Mouse (Mus musculus) intestine, embryonic 15.5 days (tissue): ENCODE measurements at regions not wholly inside any gene's neighbourhood (a gene's known extent, or its start where the extent isn't known, plus 50 kb on each side); places are given as distances from the start of the nearest gene placed in this dataset.

ENCODE experiments used
- ATAC-seq: fragments of 200-750 bp; cut with Nextera tagmentation; 2 replicates; pipeline ENCODE4 v1.8.0; 2017; ENCODE audit warnings: moderate TSS enrichment, moderate library complexity
- H3K27ac ChIP-seq: fragments of 300-500 bp; sonication (generic); 2 replicates; pipeline ENCODE4 v1.5.1; 2015; ENCODE audit warnings: mild to moderate bottlenecking, inconsistent platforms
- H3K27me3 ChIP-seq: fragments of 300-500 bp; sonication (generic); replicated peaks from 2 replicates; pipeline ENCODE4 v1.6.1; 2015; ENCODE audit warnings: inconsistent platforms
- H3K36me3 ChIP-seq: fragments of 300-500 bp; sonication (generic); 2 replicates; pipeline ENCODE4 v1.6.1; 2015; ENCODE audit warnings: inconsistent platforms
- H3K4me1 ChIP-seq: fragments of 300-500 bp; sonication (generic); replicated peaks from 2 replicates; pipeline ENCODE4 v1.6.1; 2015; ENCODE audit warnings: inconsistent platforms
- H3K4me2 ChIP-seq: fragments of 300-500 bp; sonication (generic); replicated peaks from 2 replicates; pipeline ENCODE4 v1.6.1; 2015; ENCODE audit warnings: mild to moderate bottlenecking, inconsistent platforms
- H3K4me3 ChIP-seq: fragments of 300-500 bp; sonication (generic); replicated peaks from 2 replicates; pipeline ENCODE4 v1.5.1; 2015; ENCODE audit warnings: inconsistent platforms
- H3K9ac ChIP-seq: fragments of 300-500 bp; sonication (generic); 2 replicates; pipeline ENCODE4 v1.6.1; 2015; ENCODE audit warnings: inconsistent platforms
- H3K9me3 ChIP-seq: fragments of 300-500 bp; sonication (generic); 2 replicates; pipeline ENCODE4 v1.6.1; 2016; ENCODE audit warnings: inconsistent platforms
- WGBS: fragments of 180-500 bp; shearing (Covaris S2); methylation state at CpG from one replicate; pipeline ENCODE4 v1.1.7; 2015; 5-methylcytosine and 5-hydroxymethylcytosine counted together

DNA sequence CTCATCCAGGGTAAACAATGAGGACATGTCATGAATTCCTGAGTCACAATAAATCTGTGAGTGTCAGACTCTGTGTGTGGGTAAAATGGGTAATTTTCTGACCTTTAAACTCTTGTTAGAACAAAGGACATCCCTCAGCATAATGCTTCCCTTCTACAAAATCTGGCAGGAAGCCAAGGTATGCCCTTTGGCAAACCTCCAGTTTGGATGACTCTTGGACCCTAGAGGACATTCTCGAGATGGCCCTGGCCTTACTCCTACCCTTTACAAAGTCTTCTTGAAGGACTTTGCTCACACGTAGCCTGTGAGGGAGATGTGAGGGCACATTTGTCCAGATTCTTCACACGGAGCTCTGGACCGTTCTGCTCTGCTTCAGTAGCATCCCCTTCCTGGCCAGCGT lies 338.8 kb upstream of the Ddhd1 start:
- no peak overlapping the region for H3K4me2 ChIP-seq
- WGBS = 41% methylated on average over 5 of the region's 5 CpGs
- no peaks in the 10 kb centered on the region for H3K9me3 ChIP-seq
- H3K27me3 ChIP-seq = no peaks in the 10 kb centered on the region
- no peaks in the 10 kb centered on the region for H3K36me3 ChIP-seq
- peaks cover 12% of the 10 kb centered on the region for H3K4me1 ChIP-seq
- no peak overlapping the region for H3K9ac ChIP-seq
- no peak overlapping the region for H3K4me3 ChIP-seq
- no peak overlapping the region for H3K27ac ChIP-seq
- peak; percentile 84 for ATAC-seq

DNA sequence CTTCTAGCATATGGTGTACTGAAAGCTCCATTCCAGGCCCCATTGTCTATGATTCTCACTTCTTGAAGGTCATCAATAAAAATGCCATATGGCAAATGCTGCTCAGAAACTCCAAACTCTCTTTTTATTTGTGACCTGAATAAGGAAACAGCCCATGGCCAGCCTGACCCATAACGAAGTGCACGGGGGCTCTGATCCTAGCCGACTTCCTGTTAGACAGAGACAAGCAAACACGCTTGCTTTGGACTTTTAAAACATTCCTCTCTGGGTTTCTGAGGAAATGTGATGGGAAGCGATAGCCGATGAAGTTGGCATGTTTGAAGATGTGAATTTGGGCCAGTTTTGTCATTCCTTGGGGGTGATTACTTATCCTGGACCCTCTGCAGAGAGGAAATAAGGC lies 346.1 kb upstream of the Ddhd1 start:
- WGBS = 78% methylated on average over 6 of the region's 6 CpGs
- no peak for ATAC-seq
- no peaks in the 10 kb centered on the region for H3K36me3 ChIP-seq
- no peaks in the 10 kb centered on the region for H3K9me3 ChIP-seq
- H3K4me2 ChIP-seq = no peak overlapping the region
- no peak overlapping the region for H3K4me3 ChIP-seq
- no peaks in the 10 kb centered on the region for H3K4me1 ChIP-seq
- H3K27ac ChIP-seq = no peak overlapping the region
- H3K9ac ChIP-seq = no peak overlapping the region
- H3K27me3 ChIP-seq = no peaks in the 10 kb centered on the region

DNA sequence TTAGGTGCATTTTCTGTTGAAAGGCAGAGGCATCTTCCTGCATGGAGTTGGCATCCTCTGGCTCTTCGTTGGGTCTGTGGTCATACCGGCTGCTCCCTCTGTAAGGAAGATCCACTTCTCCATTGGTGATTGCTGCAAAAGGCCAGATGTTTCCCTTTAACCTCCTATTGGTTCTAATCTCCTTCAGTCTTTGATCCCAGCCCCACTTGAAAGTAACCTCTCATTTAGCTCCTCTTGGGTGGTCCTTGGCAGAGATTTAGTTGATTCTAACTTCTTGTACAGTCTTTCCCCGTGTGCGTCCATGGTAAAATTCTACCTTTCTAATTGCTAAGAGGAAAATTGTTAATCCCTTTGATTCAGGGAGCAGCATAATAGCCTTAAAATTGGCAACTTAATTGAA lies 347.4 kb upstream of the Ddhd1 start:
- Histone ChIP-seq H3K27ac (no peak overlapping the region), H3K4me3 (no peak overlapping the region), H3K9me3 (no peaks in the 10 kb centered on the region), H3K9ac (no peak overlapping the region), H3K4me2 (no peak overlapping the region), H3K36me3 (no peaks in the 10 kb centered on the region), H3K27me3 (no peaks in the 10 kb centered on the region), H3K4me1 (no peaks in the 10 kb centered on the region)
- 65% methylated on average over 4 of the region's 4 CpGs for WGBS
- no peak for ATAC-seq

DNA sequence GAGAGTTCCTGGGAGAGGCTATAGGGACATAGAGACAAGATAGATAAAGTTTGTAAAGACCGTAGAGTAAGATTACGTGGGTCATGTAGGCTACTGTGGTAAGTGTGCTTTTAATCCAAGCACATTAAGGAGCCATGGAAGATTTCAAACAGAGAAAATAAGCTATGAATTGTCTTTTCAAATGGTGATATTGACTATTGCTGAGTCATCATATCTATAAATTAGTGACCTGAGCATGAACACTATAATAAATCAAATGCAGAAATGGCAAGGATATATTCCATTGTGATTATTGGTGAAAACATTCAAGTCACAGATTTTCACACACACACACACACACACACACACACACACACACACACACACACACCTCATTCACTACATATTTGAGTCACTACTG lies 355.3 kb upstream of the Ddhd1 start:
- H3K27me3 ChIP-seq = no peaks in the 10 kb centered on the region
- no peak overlapping the region for H3K4me2 ChIP-seq
- H3K27ac ChIP-seq = no peak overlapping the region
- H3K9me3 ChIP-seq = no peaks in the 10 kb centered on the region
- WGBS = 99% methylated on average over 2 of the region's 2 CpGs
- no peak overlapping the region for H3K9ac ChIP-seq
- ATAC-seq = no peak
- no peaks in the 10 kb centered on the region for H3K36me3 ChIP-seq
- H3K4me3 ChIP-seq = no peak overlapping the region
- peaks cover 17% of the 10 kb centered on the region; the same call in 1 of the 2 replicates for H3K4me1 ChIP-seq

DNA sequence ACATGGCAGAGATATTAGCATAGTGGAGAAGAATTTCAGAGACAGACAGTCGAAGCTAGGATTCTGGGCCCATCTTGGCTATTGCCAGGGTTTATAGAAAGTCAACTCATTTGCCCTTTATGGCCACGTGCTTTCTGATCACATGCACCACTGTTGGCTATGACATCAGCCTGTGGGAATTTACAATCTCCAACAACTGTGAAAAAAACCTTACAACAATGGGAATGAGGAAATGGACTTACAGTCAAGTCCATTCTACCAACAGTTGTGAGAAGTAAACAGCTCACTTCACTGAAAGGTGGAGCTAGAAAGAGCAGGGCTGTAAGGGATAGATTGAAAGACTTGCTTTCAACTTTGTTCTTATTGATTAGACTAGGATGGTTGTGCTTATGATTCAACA lies 356.1 kb upstream of the Ddhd1 start:
- peaks cover 23% of the 10 kb centered on the region; the same call in 1 of the 2 replicates for H3K4me1 ChIP-seq
- no peaks in the 10 kb centered on the region for H3K36me3 ChIP-seq
- no peaks in the 10 kb centered on the region for H3K27me3 ChIP-seq
- H3K9ac ChIP-seq = no peak overlapping the region
- H3K9me3 ChIP-seq = no peaks in the 10 kb centered on the region
- ATAC-seq = peak; percentile 21; the same call in 1 of the 2 replicates
- H3K4me2 ChIP-seq = no peak overlapping the region
- 56% methylated on average over 2 of the region's 2 CpGs for WGBS
- H3K4me3 ChIP-seq = no peak overlapping the region
- no peak overlapping the region for H3K27ac ChIP-seq

DNA sequence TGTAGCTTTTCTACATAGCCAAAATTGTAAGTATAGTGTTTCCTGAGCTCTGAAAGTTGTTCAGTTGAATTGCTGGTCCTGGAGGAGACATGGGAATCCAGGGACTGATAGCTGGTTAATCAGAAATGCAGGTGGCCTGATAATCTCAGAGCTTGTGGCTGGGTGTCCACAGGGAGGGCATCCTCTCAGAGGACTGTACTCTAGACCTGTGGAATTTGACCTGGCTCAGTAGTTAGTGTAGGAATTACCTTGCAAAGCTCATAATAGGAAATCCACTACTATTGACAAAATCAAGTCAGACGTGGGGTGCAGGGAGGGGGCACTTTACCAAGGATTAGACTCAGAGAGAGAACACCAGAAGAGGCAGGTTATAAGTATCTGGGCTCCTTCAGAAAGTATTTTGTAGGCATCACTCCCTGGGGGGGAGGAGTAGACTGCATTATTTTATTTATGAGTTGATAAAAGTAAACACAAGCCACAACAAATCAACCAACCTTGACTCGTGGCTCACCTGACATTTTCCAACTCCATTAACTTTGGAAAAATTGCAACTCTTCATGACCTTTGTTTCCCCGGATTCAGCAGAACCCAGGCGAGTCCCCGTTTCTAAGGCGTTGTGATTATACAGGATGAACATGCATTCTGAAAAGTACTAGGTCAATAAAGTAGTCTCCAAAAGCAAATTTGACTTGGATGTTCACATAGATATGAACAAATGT lies 357.9 kb upstream of the Ddhd1 start:
- H3K4me2 ChIP-seq = no peak overlapping the region
- no peaks in the 10 kb centered on the region for H3K9me3 ChIP-seq
- peak overlapping the region; percentile 70 for H3K27ac ChIP-seq
- WGBS = 60% methylated on average over 6 of the region's 6 CpGs
- H3K4me3 ChIP-seq = no peak overlapping the region
- H3K9ac ChIP-seq = no peak overlapping the region
- H3K36me3 ChIP-seq = no peaks in the 10 kb centered on the region
- peaks cover 23% of the 10 kb centered on the region; the same call in 1 of the 2 replicates for H3K4me1 ChIP-seq
- ATAC-seq = peak; percentile 72
- H3K27me3 ChIP-seq = no peaks in the 10 kb centered on the region

DNA sequence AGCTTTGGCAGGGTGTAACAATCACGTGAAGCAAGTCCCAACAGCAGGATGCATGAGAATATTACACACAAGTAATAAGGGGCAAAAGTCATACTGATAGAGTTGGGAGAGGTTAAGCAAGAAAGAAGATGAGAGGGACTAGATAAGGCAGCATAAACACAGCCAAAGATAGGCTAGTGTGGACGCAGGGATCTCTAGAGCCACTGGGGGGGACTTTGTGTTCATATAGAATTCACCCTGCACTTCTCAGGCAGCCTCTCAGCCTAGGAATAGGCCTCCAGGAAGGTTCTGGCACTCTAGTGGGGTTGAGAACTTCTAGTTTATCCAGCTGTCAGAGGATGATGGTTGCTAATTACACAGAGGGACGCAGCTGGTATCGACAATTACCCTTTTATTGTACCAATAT lies 358.8 kb upstream of the Ddhd1 start:
- WGBS = 17% methylated on average over 4 of the region's 4 CpGs
- Histone ChIP-seq H3K36me3 (no peaks in the 10 kb centered on the region), H3K9me3 (no peaks in the 10 kb centered on the region), H3K4me1 (peaks cover 23% of the 10 kb centered on the region; the same call in 1 of the 2 replicates), H3K4me2 (no peak overlapping the region), H3K9ac (no peak overlapping the region), H3K4me3 (no peak overlapping the region), H3K27me3 (no peaks in the 10 kb centered on the region), H3K27ac (peak overlapping the region; percentile 70)
- ATAC-seq = peak; percentile 73

DNA sequence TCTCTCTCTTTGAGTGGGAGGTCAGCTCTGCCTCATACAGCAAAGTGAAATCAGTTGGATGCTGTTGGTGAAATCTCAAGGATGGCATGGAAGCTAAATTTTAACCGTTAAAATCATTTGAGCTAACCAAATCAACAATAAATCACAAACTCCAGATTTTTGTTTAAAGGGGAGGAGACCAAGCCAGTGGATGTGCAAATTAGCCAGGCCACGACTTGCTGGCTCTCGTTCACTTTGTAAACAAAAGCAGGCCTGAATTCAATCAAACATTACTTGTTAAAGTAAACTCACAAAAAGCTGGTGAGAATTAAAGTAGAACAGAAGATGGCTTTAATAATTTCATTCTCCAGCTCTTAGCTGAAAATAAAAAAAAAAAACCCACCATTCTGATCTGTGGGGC lies 359.3 kb upstream of the Ddhd1 start:
- no peaks in the 10 kb centered on the region for H3K9me3 ChIP-seq
- H3K4me1 ChIP-seq = peaks cover 23% of the 10 kb centered on the region; the same call in 1 of the 2 replicates
- no peaks in the 10 kb centered on the region for H3K27me3 ChIP-seq
- peak overlapping the region; percentile 70 for H3K27ac ChIP-seq
- no peaks in the 10 kb centered on the region for H3K36me3 ChIP-seq
- 18% methylated on average over 3 of the region's 3 CpGs for WGBS
- no peak for ATAC-seq
- H3K4me2 ChIP-seq = no peak overlapping the region
- H3K4me3 ChIP-seq = no peak overlapping the region
- no peak overlapping the region for H3K9ac ChIP-seq

DNA sequence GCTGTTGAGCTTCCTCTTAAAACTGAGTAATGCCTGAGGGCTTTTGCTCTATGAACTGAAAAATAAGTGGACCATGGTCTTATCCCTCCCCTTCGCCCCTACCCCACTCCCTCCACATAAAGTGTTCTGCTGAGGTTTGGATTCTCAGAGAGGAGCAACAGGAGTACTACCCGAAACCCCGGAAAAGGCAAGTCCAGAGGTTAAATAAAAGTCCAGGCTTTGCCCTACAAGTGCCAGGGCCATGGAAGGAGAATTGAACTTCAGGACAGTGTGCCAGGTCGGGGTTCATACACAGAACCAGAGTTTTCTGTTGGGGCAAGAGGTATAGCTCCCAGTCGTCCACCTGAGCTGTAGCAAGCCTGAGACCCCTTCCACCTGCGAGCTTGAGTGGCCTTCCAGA lies 360.0 kb upstream of the Ddhd1 start:
- H3K27ac ChIP-seq = peak overlapping the region; percentile 70
- 74% methylated on average over 6 of the region's 6 CpGs for WGBS
- no peak overlapping the region for H3K4me2 ChIP-seq
- no peak for ATAC-seq
- no peaks in the 10 kb centered on the region for H3K36me3 ChIP-seq
- H3K27me3 ChIP-seq = no peaks in the 10 kb centered on the region
- H3K4me1 ChIP-seq = peaks cover 23% of the 10 kb centered on the region; the same call in 1 of the 2 replicates
- no peaks in the 10 kb centered on the region for H3K9me3 ChIP-seq
- no peak overlapping the region for H3K9ac ChIP-seq
- no peak overlapping the region for H3K4me3 ChIP-seq

DNA sequence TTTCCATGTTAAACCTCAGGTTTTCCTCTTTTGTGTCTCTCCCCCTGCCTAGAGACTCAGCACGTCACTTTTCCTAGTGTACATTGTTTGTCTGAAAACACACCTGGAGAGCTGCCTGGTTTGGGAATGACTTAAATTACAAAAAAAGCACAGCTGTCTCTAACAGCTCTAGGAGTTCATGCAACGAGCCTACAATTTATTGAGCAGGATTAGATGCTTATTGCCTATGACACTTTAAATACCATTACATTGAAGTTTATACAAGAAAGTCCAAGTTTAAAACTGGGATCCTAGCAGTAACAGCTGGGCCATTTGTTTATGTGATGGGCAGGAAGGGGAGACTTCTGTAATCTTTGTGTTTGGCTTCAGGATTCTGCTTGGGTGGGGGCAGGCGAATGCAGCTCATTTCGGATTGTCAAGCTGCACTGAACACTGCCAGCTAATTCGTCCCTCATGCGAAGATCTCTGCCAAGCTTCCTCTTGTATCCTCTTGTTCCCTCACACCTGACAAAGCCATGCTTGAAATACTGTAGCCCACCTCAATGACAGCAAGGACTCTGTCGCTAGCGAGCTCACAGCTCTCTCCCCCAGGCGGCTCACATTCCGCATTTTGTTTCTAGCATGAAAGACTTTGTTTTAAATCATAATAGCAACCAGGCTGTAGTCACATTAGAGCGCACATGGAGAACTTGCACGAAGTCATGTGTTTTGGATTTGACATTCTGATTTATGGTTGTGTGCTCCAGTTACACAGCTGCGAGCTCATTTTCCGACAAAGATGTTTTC lies 359.8 kb upstream of the Gm15217 start:
- Histone ChIP-seq H3K4me3 (no peak overlapping the region), H3K27ac (peak overlapping the region; percentile 70)
- ATAC-seq = peak; percentile 6; the same call in 1 of the 2 replicates

DNA sequence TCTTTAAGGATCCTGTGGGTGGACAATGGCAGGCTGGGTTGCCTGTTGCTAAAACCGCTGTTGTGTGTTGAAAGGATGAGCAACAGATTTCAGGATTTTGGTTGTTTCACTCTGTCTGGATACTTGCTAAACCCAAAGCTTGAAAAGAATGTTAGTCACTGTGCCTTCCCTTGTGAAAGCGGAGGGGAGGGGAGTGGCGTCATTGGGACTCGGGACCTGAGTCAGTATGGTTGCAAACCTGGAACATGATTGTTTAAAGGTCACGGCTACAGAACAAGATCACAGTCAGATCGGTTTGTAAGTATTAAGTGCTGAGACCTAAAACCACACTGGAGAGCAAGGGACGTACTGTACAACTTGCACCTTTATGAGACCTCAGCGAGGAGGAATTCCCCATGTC lies 344.9 kb upstream of the Gm15217 start:
- ATAC-seq = no peak
- no peak overlapping the region for H3K9ac ChIP-seq
- H3K36me3 ChIP-seq = no peaks in the 10 kb centered on the region
- H3K9me3 ChIP-seq = no peaks in the 10 kb centered on the region
- no peak overlapping the region for H3K27ac ChIP-seq
- H3K4me3 ChIP-seq = no peak overlapping the region
- H3K4me2 ChIP-seq = no peak overlapping the region
- no peaks in the 10 kb centered on the region for H3K4me1 ChIP-seq
- WGBS = 92% methylated on average over 8 of the region's 8 CpGs
- no peaks in the 10 kb centered on the region for H3K27me3 ChIP-seq

More for the DNA sequence above, 359.8 kb upstream of the Gm15217 start:
- Histone ChIP-seq H3K9ac (no peak overlapping the region), H3K9me3 (no peaks in the 10 kb centered on the region), H3K36me3 (no peaks in the 10 kb centered on the region), H3K4me2 (peak overlapping the region; percentile 6; the same call in 1 of the 2 replicates), H3K27me3 (no peaks in the 10 kb centered on the region), H3K4me1 (peaks cover 23% of the 10 kb centered on the region; the same call in 1 of the 2 replicates)
- WGBS = 40% methylated on average over 14 of the region's 14 CpGs

DNA sequence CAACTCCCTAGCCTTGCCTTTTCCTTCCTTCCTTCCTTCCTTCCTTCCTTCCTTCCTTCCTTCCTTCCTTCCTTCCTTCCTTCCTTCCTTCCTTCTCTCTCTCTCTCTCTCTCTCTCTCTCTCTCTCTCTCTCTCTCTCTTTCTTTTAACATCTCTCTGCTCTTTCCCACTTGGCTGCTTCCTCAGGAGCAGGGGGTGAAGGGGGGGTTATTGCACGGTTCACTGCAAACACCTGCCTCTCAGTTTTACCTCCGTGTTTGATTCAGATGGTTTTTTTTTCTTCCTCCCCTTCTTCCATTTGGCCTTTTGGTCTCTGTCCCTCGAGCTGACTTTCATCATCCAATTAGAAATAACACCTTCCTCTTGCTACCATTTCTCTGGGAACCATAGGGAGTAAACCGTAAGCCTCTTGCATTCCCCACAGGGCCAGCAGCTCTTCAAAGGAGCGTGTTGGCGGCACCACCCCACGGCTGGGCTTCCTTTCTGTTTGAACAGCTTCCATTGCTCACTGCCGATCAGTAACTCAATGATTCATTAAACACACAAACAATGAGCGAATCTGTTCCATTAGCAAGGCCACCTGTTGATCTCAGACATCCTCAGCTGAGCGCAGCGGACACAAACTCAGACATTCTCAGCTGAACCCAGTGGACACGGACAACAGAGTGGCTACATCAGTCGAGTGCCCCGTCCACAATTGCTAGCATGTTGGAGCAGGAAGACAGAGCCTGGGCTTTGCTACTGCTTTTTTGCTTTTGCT lies 318.4 kb upstream of the Gm15217 start:
- 14% methylated on average over 14 of the region's 14 CpGs for WGBS
- ATAC-seq = peak; percentile 56; the same call in 1 of the 2 replicates
- H3K4me3 ChIP-seq = no peak overlapping the region
- H3K9ac ChIP-seq = no peak overlapping the region
- no peaks in the 10 kb centered on the region for H3K36me3 ChIP-seq
- no peaks in the 10 kb centered on the region for H3K9me3 ChIP-seq
- no peak overlapping the region for H3K27ac ChIP-seq
- H3K27me3 ChIP-seq = no peaks in the 10 kb centered on the region
- peaks cover 3% of the 10 kb centered on the region; the same call in 1 of the 2 replicates for H3K4me1 ChIP-seq
- peak overlapping the region; percentile 53 for H3K4me2 ChIP-seq
